ENCODE assay signal across 8 mouse cellular contexts in the genomic region with DNA sequence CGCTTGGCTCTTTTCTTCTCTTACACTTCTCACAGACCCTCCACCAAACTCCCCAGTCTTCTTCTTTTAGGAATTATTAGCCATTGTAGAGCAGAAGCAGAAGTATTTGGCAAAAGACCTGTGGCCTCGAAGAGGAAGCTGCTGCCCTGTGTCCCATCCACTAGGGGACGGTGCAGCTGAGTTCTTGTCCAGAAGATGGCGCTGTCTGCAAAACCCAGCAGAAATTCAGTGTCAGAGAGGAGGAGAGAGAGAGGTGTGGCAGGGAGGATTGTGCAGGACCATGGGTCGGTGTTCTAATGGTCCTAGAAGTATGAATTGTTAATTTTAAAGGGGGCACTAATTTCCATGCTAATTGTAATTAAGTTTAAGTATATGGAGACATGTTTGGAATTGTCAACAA. TPM values are rescaled to one million over a fixed set of nuclear protein-coding genes. Genes with fewer than 3 reads are reported as not detected.
DNase-seq lines count a peak whose midpoint lies in the region; ATAC-seq lines count a peak whose summit lies in the region.

No protein-coding gene starts in this region.

- peak; percentile 34; the same call in 1 of the 2 replicates for ATAC-seq in cerebellum, adult (ENCODE audit: insufficient number of reproducible peaks, low FRiP score, low TSS enrichment)
- peak; percentile 91 for ATAC-seq in frontal cortex, adult (ENCODE audit: low TSS enrichment)
- no peak for ATAC-seq in erythroblast, adult 5-6 weeks (replicated peaks; ENCODE audit: low FRiP score, poor library complexity, severe bottlenecking)

- peak; percentile 50 for DNase-seq in kidney, adult 9 months
- no peak for DNase-seq in kidney, adult 11 months
- DNase-seq in Muller cell, postnatal 12 days (ENCODE audit: inconsistent ontology term): peak; percentile 7
- peak; percentile 75 to 83 for DNase-seq in left cerebral cortex, adult 18-20 months (ENCODE audit: low spot score in 2 of 2)
- DNase-seq in naive thymus-derived CD4-positive, alpha-beta T cell, adult 2 months (ENCODE audit: low read depth): peak; percentile 88

RNA-seq across cellular contexts. Expression of gene Emp1, which starts 55.1 kb away (rescaled TPM):
- total RNA-seq in left cerebral cortex, adult 18-20 months (2021): 1 to 10 TPM; 3.4 to 6.6 TPM
- 0.42 and 2.3 TPM in 2 replicates for total RNA-seq in erythroblast, adult 5-6 weeks (2015; ENCODE audit: low replicate concordance)
- 2.1 TPM in 1 of 2 replicates, not detected in the other for total RNA-seq in erythroblast, adult 5-6 weeks (2017; ENCODE audit: low replicate concordance)
